Mouse (Mus musculus): ENCODE measurements around the gene Med29.

The Med29 gene

GRCm38 (mm10) chr7:28354596-28354995, 37.9 kb downstream of the Med29 start:
- in situ Hi-C loops (cut with MboI; ENCODE audit: low sequenced_read_pairs) = no loop called here

DNA sequence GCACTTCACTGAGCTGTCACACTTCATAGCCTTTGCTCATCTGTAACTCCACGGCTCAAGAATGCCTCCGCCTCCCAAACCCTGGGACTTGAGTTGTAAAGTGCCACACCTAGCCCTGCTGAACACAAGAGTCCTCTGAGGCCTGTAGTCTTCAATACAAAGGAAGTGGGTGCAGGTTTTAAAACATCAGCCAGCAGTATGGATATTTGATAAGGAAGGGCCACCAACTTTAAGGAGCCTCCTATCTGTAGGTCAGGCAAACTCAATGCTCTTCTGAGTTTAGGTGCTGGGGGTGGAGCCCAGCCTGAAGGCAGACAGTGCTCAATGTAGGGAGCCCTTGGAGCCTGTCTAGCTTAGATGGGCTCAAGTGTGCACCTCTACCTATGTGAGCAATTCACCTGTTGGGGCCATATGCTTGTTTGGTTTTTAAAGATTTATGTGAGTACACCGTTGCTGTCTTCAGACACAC, 38.4 kb downstream of the Med29 start:
- in situ Hi-C loops (cut with MboI; ENCODE audit: low sequenced_read_pairs) = no loop called here

DNA sequence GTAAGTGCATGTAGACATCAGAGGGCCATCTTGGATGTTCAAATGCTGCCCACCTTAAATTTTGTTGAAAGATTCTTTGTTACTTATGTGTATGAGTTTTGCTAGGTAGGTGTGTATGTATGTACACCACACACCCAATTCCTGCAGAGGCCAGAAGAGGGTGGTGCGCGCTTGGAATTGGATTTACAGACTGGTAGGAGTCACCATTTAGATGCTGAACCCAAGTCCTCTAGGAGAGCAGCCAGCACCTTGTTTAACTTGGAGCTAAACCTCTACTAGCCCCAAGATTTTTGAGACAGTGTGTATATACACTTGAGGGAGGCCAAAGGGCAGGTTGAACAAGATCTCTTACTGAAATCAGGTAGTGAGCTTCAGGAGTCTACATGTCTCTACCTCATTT, 39.2 kb downstream of the Med29 start:
- in situ Hi-C loops (cut with MboI; ENCODE audit: low sequenced_read_pairs) = no loop called here

DNA sequence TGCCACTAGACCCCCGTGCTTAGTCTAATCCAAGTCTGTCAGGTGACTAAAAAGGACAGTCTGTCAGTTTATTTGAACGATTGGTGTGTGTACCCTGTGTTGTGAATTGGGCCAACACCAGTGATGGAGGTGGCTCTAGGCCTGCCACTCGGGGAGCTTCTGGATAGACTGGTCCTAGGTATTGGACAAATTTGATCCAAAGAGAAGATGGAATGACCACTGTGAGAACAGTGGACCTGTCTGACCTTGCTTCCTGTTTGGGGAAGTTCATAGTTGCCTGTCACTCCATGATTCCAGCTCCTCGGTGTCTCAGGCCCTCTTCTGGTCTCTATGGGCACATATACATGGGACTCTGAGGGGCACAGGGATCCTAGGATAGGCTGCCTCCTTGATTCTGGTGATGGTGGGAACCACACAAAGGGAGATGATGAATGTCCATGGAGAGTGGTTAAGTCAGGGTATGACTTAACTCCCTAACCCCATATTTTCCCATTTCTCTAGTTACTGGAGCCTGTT, 40.8 kb downstream of the Med29 start:
- in situ Hi-C loops (cut with MboI; ENCODE audit: low sequenced_read_pairs) = no loop called here

DNA sequence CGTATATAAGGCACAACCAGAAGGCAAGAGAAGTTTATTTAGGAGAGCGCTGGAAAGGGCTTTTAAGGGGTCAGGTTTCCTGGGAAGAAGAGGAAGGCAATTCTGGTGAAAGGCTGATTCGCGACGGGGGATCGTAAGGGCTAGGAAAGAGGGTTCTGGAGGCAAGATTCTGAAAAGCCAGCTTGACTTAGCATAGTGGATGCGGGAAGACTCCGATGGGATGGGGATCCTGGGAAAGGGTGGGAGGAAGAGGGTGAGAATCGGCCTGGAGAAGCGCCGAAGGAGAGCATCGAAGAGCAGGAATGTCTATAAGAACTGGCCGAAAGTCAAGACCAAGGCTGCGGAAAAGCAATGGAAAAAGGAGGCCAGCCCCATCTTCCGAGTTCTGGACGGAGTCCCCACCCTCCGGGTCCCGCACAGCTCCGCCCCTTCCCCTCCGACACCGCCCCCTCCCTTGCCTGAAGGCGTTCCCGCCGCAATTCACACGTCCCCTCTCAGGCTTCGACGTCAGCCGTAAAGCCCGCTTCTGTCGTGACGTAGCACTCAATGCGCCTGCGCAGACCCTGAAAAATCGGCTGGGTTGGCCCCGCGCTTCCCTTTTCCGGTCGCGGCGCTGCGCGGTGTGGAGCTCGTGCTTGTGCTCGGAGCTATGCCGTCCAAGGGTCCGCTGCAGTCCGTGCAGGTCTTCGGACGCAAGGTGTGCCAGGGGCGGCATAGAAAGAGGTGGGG, 42.2 kb downstream of the Med29 start, which contains the start of gene Rps16:
Gene Rps16, plus strand, starts transcription at position 498 of the 729 bp plus-strand sequence.
- in situ Hi-C loops (cut with MboI; ENCODE audit: low sequenced_read_pairs) = no loop called here

DNA sequence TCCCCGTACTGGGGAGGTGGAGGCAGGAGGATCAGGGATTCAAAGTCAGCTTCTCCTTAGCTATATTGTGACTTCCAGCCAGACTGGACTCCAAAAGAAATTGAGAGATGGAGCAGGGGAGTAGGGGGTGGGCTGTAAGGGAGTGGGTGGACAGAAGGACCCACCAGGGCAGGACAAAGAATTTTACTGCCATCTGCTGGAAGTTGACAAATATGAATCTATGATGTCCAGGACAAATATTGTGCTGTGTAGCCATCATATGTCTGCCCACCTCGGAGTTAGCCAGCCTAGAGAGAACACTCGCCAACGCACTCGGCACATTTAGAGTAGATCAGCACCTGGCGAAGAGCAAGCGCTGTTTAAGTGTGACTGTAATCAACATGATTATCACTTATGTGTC, 43.9 kb downstream of the Med29 start:
- in situ Hi-C loops (cut with MboI; ENCODE audit: low sequenced_read_pairs) = no loop called here

DNA sequence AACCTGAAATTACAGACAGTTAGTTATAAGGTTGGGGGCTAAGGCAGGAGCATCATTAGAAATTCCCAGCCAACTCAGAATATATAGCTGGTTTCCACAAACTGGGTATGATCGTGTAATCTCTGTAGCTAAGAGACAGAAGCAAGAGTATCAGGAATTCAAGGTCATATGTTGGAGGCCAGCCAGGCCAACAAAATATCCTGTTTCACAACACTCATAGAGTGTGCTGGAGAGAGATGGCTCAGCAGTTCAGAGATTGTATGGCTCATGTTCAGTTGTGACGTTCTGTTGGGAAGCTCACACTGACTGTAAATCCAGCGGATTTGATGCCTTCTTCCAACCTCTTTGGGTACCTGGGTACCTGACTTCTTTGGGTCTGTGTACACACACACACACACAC, 44.8 kb downstream of the Med29 start:
- in situ Hi-C loops (cut with MboI; ENCODE audit: low sequenced_read_pairs) = no loop called here

DNA sequence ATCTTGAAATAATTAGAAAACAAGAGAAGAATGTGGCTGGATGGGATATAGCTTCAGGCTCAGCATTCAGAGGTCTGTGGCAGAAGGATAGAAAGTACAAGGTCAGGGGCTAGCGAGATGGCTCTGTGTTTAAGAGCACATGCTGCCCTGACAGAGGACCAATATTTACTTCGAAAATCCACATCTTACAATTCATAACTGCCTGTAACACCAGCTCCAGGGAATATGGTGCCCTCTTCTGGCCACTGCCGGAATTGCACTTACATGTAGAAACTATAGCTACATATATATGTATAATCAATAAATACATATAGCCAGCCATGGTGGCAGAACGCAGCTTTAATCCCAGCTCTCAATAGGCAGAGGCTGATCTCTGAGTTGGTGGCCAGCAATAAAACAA, 47.9 kb downstream of the Med29 start:
- in situ Hi-C loops (cut with MboI; ENCODE audit: low sequenced_read_pairs) = no loop called here

DNA sequence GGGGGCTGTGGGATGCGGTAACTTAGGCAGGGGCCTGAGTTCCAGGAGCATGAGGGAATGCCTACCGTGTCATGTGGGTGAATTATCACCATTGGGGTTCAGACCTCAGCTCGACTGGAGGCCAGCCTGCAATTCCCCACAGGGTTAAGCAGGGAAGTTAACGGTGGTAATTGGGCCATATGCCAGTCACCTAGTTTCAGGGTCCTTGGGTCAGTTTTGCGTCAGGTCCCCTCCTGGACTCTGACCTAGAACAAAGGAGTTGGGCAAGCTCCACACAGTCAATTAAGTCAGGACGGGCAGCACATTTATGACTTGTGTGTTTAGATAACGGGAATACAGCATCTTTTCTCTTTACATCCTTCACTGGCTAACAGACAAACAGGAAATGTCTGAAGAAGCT, 51.1 kb downstream of the Med29 start:
- in situ Hi-C loops (cut with MboI; ENCODE audit: low sequenced_read_pairs) = no loop called here

- in situ Hi-C loops (cut with MboI; ENCODE audit: low sequenced_read_pairs) = no loop called here
These were observed 53.1 kb downstream of the Med29 start for GRCm38 (mm10) chr7:28339213-28339917.

DNA sequence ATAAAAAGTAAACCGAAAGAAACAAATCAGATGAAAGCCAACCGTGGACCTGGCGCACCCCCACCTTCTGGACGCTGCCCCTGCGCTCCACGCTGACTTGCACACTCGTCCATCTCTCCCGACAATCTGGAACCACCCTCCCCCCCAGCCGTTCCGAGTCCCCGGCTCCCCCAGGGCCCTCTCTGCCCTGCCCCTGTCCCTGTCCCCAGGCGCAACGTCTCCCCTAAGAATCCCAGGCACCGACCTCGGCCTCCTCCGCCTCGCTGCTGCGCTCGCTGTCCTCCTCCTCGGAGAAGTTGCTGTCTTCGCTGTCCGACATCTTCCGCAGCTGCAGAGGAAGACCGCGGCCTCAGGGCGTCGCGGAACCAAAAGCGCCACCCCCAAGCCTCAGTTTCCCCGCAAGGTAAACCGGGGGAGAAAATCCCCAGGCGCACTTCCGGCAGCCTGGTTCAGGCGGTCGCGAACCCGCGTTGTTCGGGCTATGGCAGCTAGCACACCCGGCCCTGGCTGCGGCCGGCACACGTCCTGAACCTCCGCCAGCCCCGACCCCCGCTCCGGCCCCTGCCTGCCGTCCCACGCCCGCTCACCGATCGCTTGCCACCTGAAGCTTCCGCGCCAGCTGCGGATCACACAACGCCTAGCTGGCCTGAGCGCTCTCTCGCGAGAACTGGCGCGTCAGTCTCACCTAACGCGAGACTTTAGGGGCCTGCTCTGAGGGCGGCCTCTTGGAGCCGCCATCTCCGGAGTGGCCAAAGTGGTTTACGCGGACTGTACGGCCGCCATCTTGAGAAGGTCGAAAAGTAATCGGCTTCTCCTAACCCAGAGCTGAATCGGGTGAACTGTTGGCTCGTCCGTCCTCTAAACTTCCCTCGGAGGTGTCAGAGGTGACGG, 54.2 kb downstream of the Med29 start, which contains the start of gene Supt5:
Gene Supt5, minus strand, starts transcription at position 639 of the 891 bp plus-strand sequence.
- in situ Hi-C loops (cut with MboI; ENCODE audit: low sequenced_read_pairs) = no loop called here
